Mouse (Mus musculus): Measurements from ENCODE around the gene Rpl28. TPM values are rescaled to one million over a fixed set of nuclear protein-coding genes. Genes with fewer than 3 reads are reported as not detected.

Gene Rpl28
- polyA plus RNA-seq, 1 experiment from 2014 or later, result 266 TPM

Other genes starting within 250 kb of the Rpl28 start
- gene Syt5, start 245.3 kb upstream of the Rpl28 start, polyA plus RNA-seq (2014; fragmentation: Nextera tagmentation; extraction: Ambion mirVana), result 4.1 and 4.2 TPM in 2 replicates
- not detected in 2 replicates for gene Ptprh, start 188.8 kb upstream of the Rpl28 start, polyA plus RNA-seq (2014; fragmentation: Nextera tagmentation; extraction: Ambion mirVana)
- 1.1 and 2.5 TPM in 2 replicates for gene Tmem86b, start 161.5 kb upstream of the Rpl28 start, polyA plus RNA-seq (2014; fragmentation: Nextera tagmentation; extraction: Ambion mirVana)
- gene Ppp6r1, start 133.9 kb upstream of the Rpl28 start, polyA plus RNA-seq (2014; fragmentation: Nextera tagmentation; extraction: Ambion mirVana), result 4.9 and 6.5 TPM in 2 replicates
- 104 and 112 TPM in 2 replicates for gene Hspbp1, start 107.8 kb upstream of the Rpl28 start, polyA plus RNA-seq (2014; fragmentation: Nextera tagmentation; extraction: Ambion mirVana)
- gene Brsk1, start 102.3 kb upstream of the Rpl28 start, polyA plus RNA-seq (2014; fragmentation: Nextera tagmentation; extraction: Ambion mirVana), result 1.7 and 2.5 TPM in 2 replicates
- 0.16 and 0.19 TPM in 2 replicates for gene Tmem150b, start 67.6 kb upstream of the Rpl28 start, polyA plus RNA-seq (2014; fragmentation: Nextera tagmentation; extraction: Ambion mirVana)
- 76.2 and 80.5 TPM in 2 replicates for gene Kmt5c, start 52.8 kb upstream of the Rpl28 start, polyA plus RNA-seq (2014; fragmentation: Nextera tagmentation; extraction: Ambion mirVana)
- gene Cox6b2, start 39.8 kb upstream of the Rpl28 start, polyA plus RNA-seq (2014; fragmentation: Nextera tagmentation; extraction: Ambion mirVana), result 36.9 and 38.4 TPM in 2 replicates
- gene Fam71e2, start 21.6 kb upstream of the Rpl28 start, polyA plus RNA-seq (2014; fragmentation: Nextera tagmentation; extraction: Ambion mirVana), result not detected in 2 replicates
- gene Il11, start 10.0 kb upstream of the Rpl28 start, polyA plus RNA-seq (2014; fragmentation: Nextera tagmentation; extraction: Ambion mirVana), result not detected in 2 replicates
- gene Tmem190, start 9.9 kb upstream of the Rpl28 start, polyA plus RNA-seq (2014; fragmentation: Nextera tagmentation; extraction: Ambion mirVana), result 0.41 TPM in 1 of 2 replicates, not detected in the other
- gene Tmem238, start 3.2 kb upstream of the Rpl28 start, polyA plus RNA-seq (2014; fragmentation: Nextera tagmentation; extraction: Ambion mirVana), result 2.1 and 2.6 TPM in 2 replicates
- 527 and 540 TPM in 2 replicates for gene Ube2s, start 19.7 kb downstream of the Rpl28 start, polyA plus RNA-seq (2014; fragmentation: Nextera tagmentation; extraction: Ambion mirVana)
- 0.20 and 0.44 TPM in 2 replicates for gene Shisa7, start 51.8 kb downstream of the Rpl28 start, polyA plus RNA-seq (2014; fragmentation: Nextera tagmentation; extraction: Ambion mirVana)
- 2.8 and 3.5 TPM in 2 replicates for gene Isoc2b, start 77.4 kb downstream of the Rpl28 start, polyA plus RNA-seq (2014; fragmentation: Nextera tagmentation; extraction: Ambion mirVana)
- 0.63 and 0.84 TPM in 2 replicates for gene Isoc2a, start 84.3 kb downstream of the Rpl28 start, polyA plus RNA-seq (2014; fragmentation: Nextera tagmentation; extraction: Ambion mirVana)
- not detected in 2 replicates for gene Gm36210, start 113.6 kb downstream of the Rpl28 start, polyA plus RNA-seq (2014; fragmentation: Nextera tagmentation; extraction: Ambion mirVana)
- 3.8 and 4.2 TPM in 2 replicates for gene Zfp628, start 122.3 kb downstream of the Rpl28 start, polyA plus RNA-seq (2014; fragmentation: Nextera tagmentation; extraction: Ambion mirVana)
- 1.9 and 2.9 TPM in 2 replicates for gene Nat14, start 129.2 kb downstream of the Rpl28 start, polyA plus RNA-seq (2014; fragmentation: Nextera tagmentation; extraction: Ambion mirVana)
- 1.7 and 1.9 TPM in 2 replicates for gene Ssc5d, start 132.9 kb downstream of the Rpl28 start, polyA plus RNA-seq (2014; fragmentation: Nextera tagmentation; extraction: Ambion mirVana)
- gene Sbk2, start 171.5 kb downstream of the Rpl28 start, polyA plus RNA-seq (2014; fragmentation: Nextera tagmentation; extraction: Ambion mirVana), result 0.08 and 0.18 TPM in 2 replicates
- gene Sbk3, start 178.3 kb downstream of the Rpl28 start, polyA plus RNA-seq (2014; fragmentation: Nextera tagmentation; extraction: Ambion mirVana), result 0.04 TPM in 1 of 2 replicates, not detected in the other
- gene Zfp579, start 203.3 kb downstream of the Rpl28 start, polyA plus RNA-seq (2014; fragmentation: Nextera tagmentation; extraction: Ambion mirVana), result 33.3 and 39.2 TPM in 2 replicates
- 9.3 and 9.6 TPM in 2 replicates for gene Zfp524, start 221.5 kb downstream of the Rpl28 start, polyA plus RNA-seq (2014; fragmentation: Nextera tagmentation; extraction: Ambion mirVana)
- gene Fiz1, start 221.8 kb downstream of the Rpl28 start, polyA plus RNA-seq (2014; fragmentation: Nextera tagmentation; extraction: Ambion mirVana), result 51.1 and 52.6 TPM in 2 replicates
- gene Gm44973, start 222.6 kb downstream of the Rpl28 start, polyA plus RNA-seq (2014; fragmentation: Nextera tagmentation; extraction: Ambion mirVana), result 0.45 and 1.4 TPM in 2 replicates
- gene Zfp865, start 227.5 kb downstream of the Rpl28 start, polyA plus RNA-seq (2014; fragmentation: Nextera tagmentation; extraction: Ambion mirVana), result 7.5 and 8.2 TPM in 2 replicates
- 12.5 and 14.4 TPM in 2 replicates for gene Ccdc106, start 227.7 kb downstream of the Rpl28 start, polyA plus RNA-seq (2014; fragmentation: Nextera tagmentation; extraction: Ambion mirVana)
- gene 4632433K11Rik, start 241.2 kb downstream of the Rpl28 start, polyA plus RNA-seq (2014; fragmentation: Nextera tagmentation; extraction: Ambion mirVana), result not detected in 2 replicates
- 2.7 and 4.1 TPM in 2 replicates for gene Zfp784, start 245.6 kb downstream of the Rpl28 start, polyA plus RNA-seq (2014; fragmentation: Nextera tagmentation; extraction: Ambion mirVana)

Data from limb, embryonic 11.5 days (tissue).